Mouse (Mus musculus): ENCODE measurements around the gene Vmn2r13. TPM values are rescaled to one million over a fixed set of nuclear protein-coding genes. Genes with fewer than 3 reads are reported as not detected.

Vmn2r13 gene
- polyA plus RNA-seq (2021; fragmentation: Nextera tagmentation): not detected in 2 replicates
- long read RNA-seq, experiment 1: 0 reads
- long read RNA-seq, experiment 2: 0 reads

GRCm38 (mm10) chr5:109192099-109192498 lies at the start of gene Vmn2r13:
Gene Vmn2r13 (minus strand): TSS chr5:109192199.

GRCm38 (mm10) chr5:109224608-109225007 lies 32.6 kb upstream of the Vmn2r13 start, which contains the start of gene Vmn2r14:
Gene Vmn2r14 (minus strand): TSS chr5:109224708.

Other genes starting within 250 kb of the Vmn2r13 start
- not detected in 2 replicates for gene Vmn2r10, start 185.7 kb downstream of the Vmn2r13 start, polyA plus RNA-seq (2021; fragmentation: Nextera tagmentation)
- gene Vmn2r11, start 132.6 kb downstream of the Vmn2r13 start, polyA plus RNA-seq (2021; fragmentation: Nextera tagmentation): not detected in 2 replicates
- not detected in 2 replicates for gene Vmn2r12, start 94.2 kb downstream of the Vmn2r13 start, polyA plus RNA-seq (2021; fragmentation: Nextera tagmentation)
- not detected in 2 replicates for gene Vmn2r14, start 32.5 kb upstream of the Vmn2r13 start, polyA plus RNA-seq (2021; fragmentation: Nextera tagmentation)
- gene Vmn2r15, start 105.4 kb upstream of the Vmn2r13 start, polyA plus RNA-seq (2021; fragmentation: Nextera tagmentation): not detected in 2 replicates
- gene Vmn2r16, start 138.0 kb upstream of the Vmn2r13 start, polyA plus RNA-seq (2021; fragmentation: Nextera tagmentation): not detected in 2 replicates
- gene Vmn2r17, start 227.5 kb upstream of the Vmn2r13 start, polyA plus RNA-seq (2021; fragmentation: Nextera tagmentation): not detected in 2 replicates

All from layer of hippocampus, adult 6 months (tissue).